Mouse (Mus musculus) embryo, embryonic 10.5 days (tissue): ENCODE measurements at regions not wholly inside any gene's neighbourhood (a gene's known extent, or its start where the extent isn't known, plus 50 kb on each side); places are given as distances from the start of the nearest gene placed in this dataset.

Experiments used
- DNase-seq: peaks from one replicate; pipeline ENCODE4 v3.0.0-alpha.2; 2015; ENCODE audit warnings: low spot score

GRCm38 (mm10) chr16:25087741-25088648 lies 198.6 kb upstream of the Tprg start:
- no peak for DNase-seq

GRCm38 (mm10) chr16:25088649-25089019 lies 198.0 kb upstream of the Tprg start:
- DNase-seq = no peak

- no peak for DNase-seq
These were observed 182.5 kb upstream of the Tprg start for GRCm38 (mm10) chr16:25104165-25104564.

DNA sequence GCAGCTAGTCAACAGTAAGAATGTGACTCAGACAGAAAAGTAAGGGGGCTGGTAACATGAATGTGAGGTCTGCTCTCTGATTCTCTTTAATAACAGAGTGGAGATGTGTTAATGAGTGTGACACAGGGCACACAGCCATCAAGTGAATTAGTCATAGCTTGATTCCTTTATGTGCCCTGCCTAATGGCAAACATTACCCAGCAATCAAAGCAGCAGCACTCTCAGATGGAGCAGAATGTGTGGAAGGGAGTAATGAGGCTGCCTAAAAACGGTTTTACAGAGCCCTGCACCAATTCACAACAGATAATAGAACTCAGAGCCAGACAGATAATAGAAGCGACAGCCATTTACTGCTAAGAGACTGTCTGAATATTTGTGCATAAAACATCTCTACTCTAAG lies 182.0 kb upstream of the Tprg start:
- DNase-seq = peak; percentile 23

DNA sequence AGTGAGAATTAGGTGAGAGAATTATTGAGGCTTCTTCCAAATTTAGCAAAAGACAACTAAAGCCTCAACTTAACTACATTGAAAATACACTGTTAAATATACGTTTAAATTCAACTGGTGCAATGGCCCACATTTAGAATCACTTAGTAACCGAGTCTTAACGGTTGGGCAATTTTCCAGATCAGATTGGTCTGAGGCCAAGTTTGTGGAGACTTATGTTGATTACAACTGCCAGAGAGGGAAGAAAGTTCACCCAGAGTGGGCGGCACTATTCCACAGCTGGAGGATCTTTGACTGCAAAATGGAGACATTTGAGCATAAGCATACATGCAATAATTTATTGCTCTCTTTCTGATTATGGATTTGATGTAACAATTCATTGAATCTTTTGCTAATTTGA lies 146.5 kb upstream of the Tprg start:
- no peak for DNase-seq

DNA sequence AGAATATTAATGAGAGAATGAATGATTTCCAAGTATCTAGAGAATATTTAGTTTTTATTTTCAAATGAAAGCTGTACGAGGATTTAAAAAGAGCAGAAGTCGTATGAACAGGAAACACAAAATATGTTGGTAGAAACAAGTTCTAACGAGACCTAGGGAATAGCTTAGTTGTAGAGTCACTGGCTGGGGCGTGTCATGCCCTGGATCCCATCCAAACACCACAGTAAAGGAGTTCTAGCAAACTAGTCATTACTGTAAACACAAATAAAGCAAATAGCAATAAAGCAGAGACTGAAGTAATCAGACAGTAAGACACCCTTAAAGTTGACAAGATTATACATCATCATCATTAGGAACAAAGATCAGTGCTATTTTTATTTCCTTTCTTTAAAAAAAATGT lies 139.1 kb upstream of the Tprg start:
- DNase-seq = no peak

- DNase-seq = no peak
These were observed 137.4 kb upstream of the Tprg start for GRCm38 (mm10) chr16:25149186-25149585.

DNA sequence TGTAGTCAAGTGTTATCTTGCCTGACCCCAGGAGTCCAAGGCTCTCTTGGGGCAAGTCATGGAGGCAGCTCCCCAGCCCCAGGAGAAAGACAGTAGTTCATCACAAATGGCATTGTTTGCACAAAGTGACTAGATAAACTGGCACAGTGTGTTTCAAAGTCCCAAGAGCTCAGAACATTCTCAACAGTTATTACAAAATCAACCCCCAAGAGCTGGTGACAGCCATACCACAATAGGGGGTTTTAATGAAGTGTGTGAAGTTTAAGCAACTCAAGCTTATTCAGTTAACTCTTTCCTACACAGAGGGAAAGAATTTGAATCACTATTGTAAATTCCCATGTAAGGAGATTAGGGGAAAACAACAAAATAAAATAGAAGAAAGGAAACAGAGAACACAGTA lies 109.7 kb upstream of the Tprg start:
- DNase-seq = no peak

DNA sequence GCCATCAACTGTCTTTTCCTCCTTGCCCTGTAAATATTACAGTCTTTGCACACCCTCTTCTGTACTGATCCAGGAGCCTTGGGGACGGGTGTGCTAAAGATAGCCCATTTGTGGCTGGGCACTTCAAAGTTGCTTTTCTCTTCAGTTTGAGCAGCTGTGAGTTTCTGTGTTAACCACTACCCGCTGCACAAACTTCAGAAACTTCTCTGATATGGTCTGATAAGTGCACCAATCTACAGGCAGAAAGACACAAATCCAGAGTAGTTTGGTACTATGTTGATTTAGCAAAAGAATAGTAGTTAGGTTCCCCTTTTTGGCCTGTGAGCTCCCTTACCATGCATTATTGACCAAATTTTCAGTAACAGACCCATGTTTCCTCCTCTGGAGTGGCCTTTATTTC lies 108.6 kb upstream of the Tprg start:
- no peak for DNase-seq

DNA sequence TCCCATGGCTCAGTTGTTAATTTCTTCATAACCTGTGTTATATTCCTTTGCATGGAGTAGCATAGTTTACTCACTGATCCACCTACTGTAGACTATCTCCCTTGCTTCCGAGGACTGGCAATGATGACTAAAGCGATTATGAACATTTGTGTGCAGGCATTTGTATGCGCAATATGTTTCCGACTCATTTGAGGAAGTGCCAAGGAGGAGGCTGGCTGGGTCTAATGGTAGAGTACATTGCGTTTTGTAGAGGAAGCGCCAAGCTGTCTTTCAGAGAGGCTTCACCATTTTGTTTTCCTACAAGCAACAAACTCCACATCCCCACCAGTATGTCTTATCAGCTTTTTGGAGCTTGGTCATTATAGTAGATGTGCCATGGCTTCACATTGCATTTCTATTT lies 104.7 kb upstream of the Tprg start:
- DNase-seq = no peak

- DNase-seq = no peak
These were observed 89.5 kb upstream of the Tprg start for GRCm38 (mm10) chr16:25197079-25197478.

GRCm38 (mm10) chr16:25198844-25199243 lies 87.8 kb upstream of the Tprg start:
- DNase-seq = no peak

GRCm38 (mm10) chr16:25199984-25200383 lies 86.6 kb upstream of the Tprg start:
- DNase-seq = no peak

DNA sequence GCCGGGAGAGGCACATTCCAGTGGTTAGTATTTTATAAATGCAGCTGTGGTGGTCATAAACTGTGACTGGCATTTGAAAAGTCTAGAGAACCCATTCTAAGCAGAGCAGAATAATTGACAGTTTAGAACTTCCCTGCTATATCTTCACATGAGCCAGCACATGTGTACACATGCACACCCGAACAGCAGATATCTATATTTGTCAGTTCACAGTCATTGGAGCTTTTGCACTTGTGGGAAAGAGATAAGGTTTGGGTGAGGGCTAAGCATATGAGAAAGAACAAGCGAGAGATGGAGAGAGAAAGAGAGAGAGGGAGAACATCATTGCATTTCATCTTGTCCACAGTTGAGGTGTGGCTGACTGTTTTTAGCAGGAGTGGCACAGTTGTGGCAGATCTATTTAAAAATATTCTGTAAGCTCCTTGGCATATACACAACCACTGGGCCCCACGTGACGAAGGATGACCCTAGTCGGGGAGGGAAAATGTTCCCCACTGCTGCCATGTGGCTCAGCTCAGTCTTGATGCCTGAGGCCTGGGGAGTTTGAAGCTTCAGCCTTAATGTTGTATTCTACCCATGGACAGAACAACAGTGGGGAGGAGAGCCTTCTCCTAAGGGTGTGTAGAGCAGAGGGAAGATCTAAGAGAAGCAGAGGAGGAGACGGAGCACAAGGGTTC lies 85.4 kb upstream of the Tprg start:
- no peak for DNase-seq

GRCm38 (mm10) chr16:25213250-25213649 lies 73.4 kb upstream of the Tprg start:
- DNase-seq = no peak

DNA sequence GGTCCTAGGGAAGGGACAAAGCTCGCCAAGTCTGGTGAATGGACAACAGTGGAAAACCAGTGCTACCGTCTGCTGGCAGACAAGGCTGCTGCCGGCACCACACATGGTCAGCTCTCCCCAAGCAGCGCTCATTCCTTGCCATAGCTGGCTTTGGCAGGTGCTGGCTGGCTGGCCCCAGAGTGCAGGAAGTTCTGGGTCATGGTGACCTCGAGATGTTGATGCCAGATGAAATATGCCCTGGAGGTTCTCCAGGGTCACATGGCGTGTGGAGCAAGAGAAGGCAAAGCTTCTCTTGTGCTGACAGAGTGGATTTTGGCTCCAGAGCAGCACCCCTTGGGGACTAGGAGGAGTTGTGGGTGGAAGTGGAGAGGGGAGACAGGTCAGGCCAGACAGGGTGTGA lies 66.1 kb upstream of the Tprg start:
- no peak for DNase-seq

DNA sequence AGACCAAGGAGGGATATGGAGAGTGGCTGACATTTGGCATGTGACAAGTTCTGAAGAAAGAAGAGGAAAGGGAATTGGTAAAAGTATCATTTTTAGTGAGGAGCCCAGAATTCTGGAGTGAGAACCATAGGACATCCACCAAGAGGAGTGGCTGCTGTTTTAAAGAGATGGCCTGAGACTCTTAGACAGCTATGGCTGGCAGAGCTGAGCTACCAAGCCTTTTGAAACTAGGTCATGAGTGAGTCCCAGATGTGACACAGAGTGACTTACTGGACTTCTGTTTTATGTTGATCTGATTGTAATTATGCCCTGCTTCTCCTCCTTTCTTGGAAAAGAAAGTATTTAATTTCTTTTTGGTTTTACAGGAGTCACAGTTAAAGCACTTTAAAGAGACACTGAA lies 61.8 kb upstream of the Tprg start:
- DNase-seq = no peak
